Mouse (Mus musculus): ENCODE measurements at regions not wholly inside any gene's neighbourhood (a gene's known extent, or its start where the extent isn't known, plus 50 kb on each side); places are given as distances from the start of the nearest gene placed in this dataset.

DNA sequence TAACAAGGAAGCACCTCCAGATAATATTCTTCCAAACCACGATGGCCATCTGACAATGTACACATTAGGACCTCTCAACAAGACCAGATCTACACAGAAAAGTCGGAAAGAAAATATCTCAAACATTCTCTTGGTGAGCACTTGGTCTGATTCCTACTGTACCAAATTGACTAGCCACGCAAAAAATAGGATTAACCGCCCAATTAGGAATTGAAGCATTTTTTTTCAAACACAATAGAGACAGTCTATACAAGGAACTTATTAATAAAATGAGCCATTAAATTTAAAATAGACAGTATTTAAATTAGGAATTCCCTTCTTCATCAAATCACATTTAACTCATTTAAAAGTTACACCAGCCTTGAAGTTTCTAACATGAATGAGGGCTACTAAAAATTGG is 655.0 kb downstream of the Car8 start:
- Histone ChIP-seq H3K4me1 (ENCODE audit: insufficient read depth, low read length) (peaks cover 10% of the 10 kb centered on the region; the same call in 1 of the 2 replicates), H3K27ac (ENCODE audit: low read depth, low read length) (no peak overlapping the region), H3K4me2 (ENCODE audit: low read depth, low read length, poor library complexity, severe bottlenecking) (no peak overlapping the region), H3K36me3 (ENCODE audit: insufficient read depth, low read length) (no peaks in the 10 kb centered on the region), H3K4me3 (ENCODE audit: low read depth, low read length) (no peak overlapping the region), H3K9me3 (ENCODE audit: low read length) (no peaks in the 10 kb centered on the region), H3K9ac (replicated peaks; ENCODE audit: low read length, poor library complexity, severe bottlenecking) (no peak overlapping the region), H3K27me3 (ENCODE audit: insufficient read depth, low read length) (no peaks in the 10 kb centered on the region)
- no peak for TF ChIP-seq CTCF (IDR thresholded peaks at IDR 0.05)
- DNase-seq (ENCODE audit: low spot score): no peak
- 66% methylated on average over 4 of the region's 4 CpGs for WGBS
- no peak for ATAC-seq (ENCODE audit: low FRiP score)

DNA sequence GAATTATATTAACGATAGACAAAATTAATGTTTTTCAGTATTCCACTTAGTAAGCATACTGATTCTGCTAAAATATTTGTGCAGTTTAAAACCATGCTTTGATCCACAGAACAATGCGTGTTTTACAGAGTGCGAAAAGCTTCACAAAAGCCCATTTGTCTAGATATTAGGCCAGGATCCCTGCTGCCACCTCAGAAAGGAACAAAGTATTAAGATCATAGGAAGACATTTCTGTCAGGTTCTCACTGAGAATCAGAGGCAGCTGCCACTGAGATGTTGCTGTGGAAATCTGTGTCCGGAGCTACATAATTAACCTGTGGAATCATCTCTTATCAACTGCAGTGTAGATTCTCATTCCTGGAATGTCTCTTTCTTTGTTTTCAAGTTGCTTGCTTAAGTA is 656.9 kb downstream of the Car8 start:
- Histone ChIP-seq H3K9me3 (ENCODE audit: low read length) (no peaks in the 10 kb centered on the region), H3K4me2 (ENCODE audit: low read depth, low read length, poor library complexity, severe bottlenecking) (0 out of 2 replicates have a peak overlapping the region, but pooled peaks have one; percentile 18), H3K4me3 (ENCODE audit: low read depth, low read length) (no peak overlapping the region), H3K4me1 (ENCODE audit: insufficient read depth, low read length) (peaks cover 10% of the 10 kb centered on the region; the same call in 1 of the 2 replicates), H3K9ac (replicated peaks; ENCODE audit: low read length, poor library complexity, severe bottlenecking) (no peak overlapping the region), H3K27me3 (ENCODE audit: insufficient read depth, low read length) (no peaks in the 10 kb centered on the region), H3K27ac (ENCODE audit: low read depth, low read length) (0 out of 2 replicates have a peak overlapping the region, but pooled peaks have one; percentile 44), H3K36me3 (ENCODE audit: insufficient read depth, low read length) (no peaks in the 10 kb centered on the region)
- no peak for DNase-seq (ENCODE audit: low spot score)
- no peak for ATAC-seq (ENCODE audit: low FRiP score)
- TF ChIP-seq CTCF (IDR thresholded peaks at IDR 0.05): no peak
- WGBS: 23% methylated on average over 4 of the region's 4 CpGs

DNA sequence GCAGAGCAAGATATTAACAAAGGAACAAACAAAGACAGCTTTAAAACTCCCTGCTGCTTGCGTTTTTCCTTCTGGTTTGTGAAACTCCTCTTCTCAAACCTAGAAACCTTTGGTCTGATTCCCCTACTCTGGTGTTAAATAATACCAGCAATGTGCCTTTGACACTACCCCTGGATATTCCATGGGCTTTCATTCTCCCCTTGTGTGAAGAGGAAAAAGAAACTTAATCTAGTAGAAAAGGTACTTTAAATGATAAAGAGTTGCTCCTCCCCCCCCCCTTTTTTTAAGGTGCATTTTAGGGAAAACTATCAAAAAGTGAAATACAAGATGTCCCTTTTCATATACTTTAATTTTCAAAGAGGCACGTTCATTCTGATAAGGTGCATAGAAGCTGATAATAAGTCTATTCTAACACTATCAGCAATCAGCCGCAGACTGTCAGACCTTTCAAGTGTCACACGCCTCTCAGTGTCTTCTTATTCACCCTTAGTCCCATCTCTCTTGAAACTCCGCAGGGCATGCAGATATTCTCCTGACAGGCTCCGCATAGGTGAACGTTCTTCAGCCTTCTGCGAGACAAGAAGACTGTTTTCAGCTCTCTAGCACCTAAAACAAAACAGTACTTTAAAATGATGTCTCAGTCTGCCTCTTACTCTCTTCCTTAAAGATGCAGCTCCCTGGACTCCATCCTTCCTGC is 657.5 kb downstream of the Car8 start:
- peaks cover 10% of the 10 kb centered on the region; the same call in 1 of the 2 replicates for H3K4me1 ChIP-seq (ENCODE audit: insufficient read depth, low read length)
- H3K4me3 ChIP-seq (ENCODE audit: low read depth, low read length): no peak overlapping the region
- 0 out of 2 replicates have a peak overlapping the region, but pooled peaks have one; percentile 3 for H3K9ac ChIP-seq (replicated peaks; ENCODE audit: low read length, poor library complexity, severe bottlenecking)
- ATAC-seq (ENCODE audit: low FRiP score): peak; percentile 7; the same call in 1 of the 2 replicates
- DNase-seq (ENCODE audit: low spot score): peak; percentile 10
- TF ChIP-seq CTCF (IDR thresholded peaks at IDR 0.05): no peak
- no peaks in the 10 kb centered on the region for H3K27me3 ChIP-seq (ENCODE audit: insufficient read depth, low read length)
- 16% methylated on average over 8 of the region's 8 CpGs for WGBS
- no peaks in the 10 kb centered on the region for H3K36me3 ChIP-seq (ENCODE audit: insufficient read depth, low read length)
- H3K27ac ChIP-seq (ENCODE audit: low read depth, low read length): peak overlapping the region; percentile 70; the same call in 1 of the 2 replicates
- H3K9me3 ChIP-seq (ENCODE audit: low read length): no peaks in the 10 kb centered on the region
- H3K4me2 ChIP-seq (ENCODE audit: low read depth, low read length, poor library complexity, severe bottlenecking): peak overlapping the region; percentile 18; the same call in 1 of the 2 replicates

DNA sequence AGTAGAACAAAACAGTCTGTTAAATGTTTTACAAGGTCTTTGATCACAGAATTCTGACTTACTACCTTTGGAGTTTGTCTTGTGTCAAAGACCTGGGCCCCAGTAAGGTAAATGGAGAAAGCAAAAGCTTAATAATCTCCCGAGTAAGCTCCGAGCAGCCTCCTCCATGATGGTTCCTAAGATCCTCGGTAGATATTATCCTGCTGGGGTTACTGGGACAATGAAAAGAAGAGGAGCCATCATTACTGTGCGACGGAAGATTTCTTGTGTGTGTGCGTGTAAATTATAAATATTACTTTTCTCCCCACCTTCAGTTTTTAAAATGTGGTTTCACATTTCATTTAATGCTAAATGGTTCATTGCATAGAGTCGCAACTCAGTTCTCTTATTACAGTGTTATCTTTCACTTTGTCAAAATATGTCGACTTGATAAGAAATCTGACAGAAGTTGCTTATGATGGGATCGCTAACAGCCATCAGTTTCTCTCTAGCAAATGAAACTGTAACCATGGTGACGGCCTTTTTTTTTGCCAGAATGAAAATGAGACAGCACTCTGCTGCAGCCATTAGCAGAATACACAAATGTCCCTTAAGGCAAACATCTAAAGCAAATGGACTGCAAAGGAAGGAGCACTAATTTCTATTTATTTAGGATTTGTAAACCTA is 658.2 kb downstream of the Car8 start:
- 26% methylated on average over 10 of the region's 10 CpGs for WGBS
- TF ChIP-seq CTCF (IDR thresholded peaks at IDR 0.05): no peak

GRCm38 (mm10) chr4:7574011-7574410 is 664.8 kb downstream of the Car8 start:
- DNase-seq (ENCODE audit: low spot score) (no peak), ATAC-seq (ENCODE audit: low FRiP score) (no peak)
- H3K4me2 ChIP-seq (ENCODE audit: low read depth, low read length, poor library complexity, severe bottlenecking): no peak overlapping the region
- no peak overlapping the region for H3K9ac ChIP-seq (replicated peaks; ENCODE audit: low read length, poor library complexity, severe bottlenecking)
- H3K27ac ChIP-seq (ENCODE audit: low read depth, low read length): no peak overlapping the region
- no peak for TF ChIP-seq CTCF (IDR thresholded peaks at IDR 0.05)
- no peaks in the 10 kb centered on the region for H3K9me3 ChIP-seq (ENCODE audit: low read length)
- 54% methylated on average over 2 of the region's 2 CpGs for WGBS
- no peak overlapping the region for H3K4me3 ChIP-seq (ENCODE audit: low read depth, low read length)
- H3K4me1 ChIP-seq (ENCODE audit: insufficient read depth, low read length): no peaks in the 10 kb centered on the region
- H3K27me3 ChIP-seq (ENCODE audit: insufficient read depth, low read length): no peaks in the 10 kb centered on the region
- H3K36me3 ChIP-seq (ENCODE audit: insufficient read depth, low read length): no peaks in the 10 kb centered on the region

More for the DNA sequence above, 658.2 kb downstream of the Car8 start:
- DNase-seq (ENCODE audit: low spot score) (peak; percentile 82), ATAC-seq (ENCODE audit: low FRiP score) (peak; percentile 71; the same call in 1 of the 2 replicates)
- Histone ChIP-seq H3K4me2 (ENCODE audit: low read depth, low read length, poor library complexity, severe bottlenecking) (peak overlapping the region; percentile 18; the same call in 1 of the 2 replicates), H3K27ac (ENCODE audit: low read depth, low read length) (peak overlapping the region; percentile 70), H3K4me3 (ENCODE audit: low read depth, low read length) (no peak overlapping the region), H3K36me3 (ENCODE audit: insufficient read depth, low read length) (no peaks in the 10 kb centered on the region), H3K27me3 (ENCODE audit: insufficient read depth, low read length) (no peaks in the 10 kb centered on the region), H3K9ac (replicated peaks; ENCODE audit: low read length, poor library complexity, severe bottlenecking) (0 out of 2 replicates have a peak overlapping the region, but pooled peaks have one; percentile 3), H3K9me3 (ENCODE audit: low read length) (no peaks in the 10 kb centered on the region), H3K4me1 (ENCODE audit: insufficient read depth, low read length) (peaks cover 10% of the 10 kb centered on the region; the same call in 1 of the 2 replicates)
